Mouse (Mus musculus) kidney, adult 2 months (tissue): Measurements from ENCODE around the gene Pate2.

Experiments
- CTCF ChIP-seq: fragments of 200-500 bp; conservative IDR thresholded peaks from 2 replicates; pipeline ENCODE4 v1.5.1; 2011; ENCODE audit warnings: low read depth, mild to moderate bottlenecking, control low read depth, low read length, moderate library complexity, mixed read lengths; ENCODE audit not compliant: insufficient read depth, insufficient read length
- POLR2A ChIP-seq: fragments of 200-500 bp; IDR thresholded peaks from one replicate; pipeline ENCODE4 v1.6.1; 2011; ENCODE audit warnings: low read depth, low read length, control low read depth

GRCm38 (mm10) chr9:35529141-35529540 is 40.9 kb upstream of the Pate2 start:
- no peak for TF ChIP-seq POLR2A
- no peak for TF ChIP-seq CTCF
